Mouse (Mus musculus) common myeloid progenitor, adult 5-6 weeks (primary cell): ENCODE data around the gene Zfp936. TPM values are rescaled to one million over a fixed set of nuclear protein-coding genes. Genes with fewer than 3 reads are reported as not detected.
"Not testable (repeated sequence)": the region's sequence is repeated elsewhere in the genome, so short reads cannot be mapped to it uniquely, and the experiment has no call there.

ENCODE experiments used
- ATAC-seq: replicated peaks from 2 replicates; pipeline ENCODE4 v1.8.0; 2016; ENCODE audit warnings: low read depth, mild to moderate bottlenecking, moderate TSS enrichment, inconsistent platforms; ENCODE audit not compliant: poor library complexity, severe bottlenecking
- total RNA-seq: library from RNA; stranded (forward); fragments of 200-1000, 187-1606 nt; gene quantifications from 2 replicates; pipeline ENCODE4 v1.2.3, GENCODE M21; 2017

The Zfp936 gene
- not detected in 2 replicates for total RNA-seq

DNA sequence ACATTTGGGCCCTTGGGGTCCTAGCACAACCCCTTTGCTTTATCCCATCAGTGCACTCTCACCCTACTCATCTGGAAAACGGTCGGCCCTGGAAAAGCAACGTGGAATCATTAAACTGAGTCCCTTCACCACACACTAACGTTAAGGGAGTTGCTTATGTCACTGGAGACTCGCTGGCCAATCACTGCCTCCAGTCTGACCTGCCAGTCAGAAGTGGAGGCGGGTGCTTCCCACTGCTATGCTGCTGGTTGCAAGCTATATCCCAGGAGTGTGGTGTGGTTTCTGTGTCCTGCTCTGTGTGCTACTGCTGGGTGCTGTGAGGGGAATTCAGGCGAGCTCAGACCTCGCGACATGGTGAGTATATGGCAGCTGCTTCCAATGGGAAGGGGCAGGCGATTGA, at the start of gene Zfp936:
TSS of gene Zfp936 (plus strand) at position 301 of the 400 bp plus-strand sequence.
- ATAC-seq = not testable (repeated sequence)

DNA sequence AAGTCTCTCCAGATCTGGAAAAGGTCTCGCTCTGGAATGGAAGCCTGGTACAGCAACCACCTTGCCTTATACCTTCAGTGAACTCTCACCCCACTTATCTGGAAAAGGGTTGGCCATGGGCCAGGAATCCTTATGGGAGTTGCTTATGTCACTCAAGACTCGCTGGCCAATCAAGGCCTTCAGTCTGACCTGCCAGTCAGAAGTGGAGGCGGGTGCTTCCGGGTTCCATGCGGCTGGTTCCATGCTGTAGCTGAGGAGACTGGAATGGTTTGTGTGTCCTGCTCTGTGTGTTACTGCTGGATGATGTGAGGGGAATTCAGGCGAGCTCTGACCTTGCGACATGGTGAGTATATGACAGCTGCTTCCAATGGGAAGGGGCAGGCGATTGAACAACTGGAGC, 36.2 kb upstream of the Zfp936 start:
- ATAC-seq = no peak

DNA sequence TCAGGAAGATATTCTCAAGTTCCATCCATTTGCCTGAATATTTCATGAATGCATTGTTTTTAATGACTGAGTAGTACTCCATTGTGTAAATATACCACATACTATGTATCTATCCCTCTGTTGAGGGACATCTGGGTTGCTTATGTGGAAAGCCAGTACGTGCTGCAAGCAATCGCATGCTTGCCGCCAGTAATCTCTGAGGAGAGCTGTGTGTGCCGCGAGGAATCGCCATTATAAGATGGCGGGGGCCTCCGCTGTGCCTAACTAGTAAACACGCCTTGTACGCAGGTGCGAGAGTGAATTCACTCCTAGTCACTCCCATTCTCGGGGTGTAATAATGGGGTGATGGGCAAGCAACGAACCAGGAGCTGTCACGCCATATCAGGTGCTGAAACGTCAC, 14.7 kb downstream of the Zfp936 start:
- not testable (repeated sequence) for ATAC-seq

DNA sequence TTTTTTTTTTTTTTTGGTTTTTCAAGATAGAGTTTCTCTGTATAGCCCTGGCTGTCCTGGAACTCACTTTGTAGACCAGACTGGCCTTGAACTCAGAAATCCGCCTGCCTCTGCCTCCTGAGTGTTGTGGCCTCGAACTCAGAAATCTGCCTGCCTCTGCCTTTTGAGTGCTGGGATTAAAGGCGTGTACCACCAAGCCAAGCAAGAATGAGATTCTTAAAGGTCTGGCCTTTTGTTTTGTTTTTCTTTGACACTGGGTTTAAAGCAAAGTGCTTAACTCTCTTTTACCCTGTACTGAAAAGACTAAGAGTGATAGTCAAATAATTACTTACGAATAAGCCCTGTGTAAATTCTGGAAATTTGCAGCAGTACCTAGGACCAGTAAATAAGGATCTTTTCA, 50.1 kb downstream of the Zfp936 start:
- ATAC-seq = not testable (repeated sequence)

DNA sequence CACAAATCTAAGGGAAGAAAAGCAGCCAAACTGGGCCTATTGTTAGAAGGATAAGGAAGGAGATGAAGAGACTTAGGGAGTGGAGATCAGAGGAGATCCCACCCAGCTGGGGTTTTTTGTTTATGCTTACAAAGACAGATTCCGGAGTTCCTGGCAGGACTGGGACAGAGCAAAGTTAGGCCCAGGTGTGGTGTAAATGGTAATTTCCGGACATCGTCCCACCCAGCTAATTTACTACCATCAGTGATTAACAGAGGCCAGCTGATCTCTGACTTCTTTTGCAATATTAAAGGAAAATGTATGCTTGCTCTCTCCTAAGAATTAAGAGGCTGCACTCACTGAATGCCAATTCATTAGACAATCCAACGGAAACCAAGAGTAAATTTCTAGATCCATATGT, 53.1 kb downstream of the Zfp936 start:
- not testable (repeated sequence) for ATAC-seq

DNA sequence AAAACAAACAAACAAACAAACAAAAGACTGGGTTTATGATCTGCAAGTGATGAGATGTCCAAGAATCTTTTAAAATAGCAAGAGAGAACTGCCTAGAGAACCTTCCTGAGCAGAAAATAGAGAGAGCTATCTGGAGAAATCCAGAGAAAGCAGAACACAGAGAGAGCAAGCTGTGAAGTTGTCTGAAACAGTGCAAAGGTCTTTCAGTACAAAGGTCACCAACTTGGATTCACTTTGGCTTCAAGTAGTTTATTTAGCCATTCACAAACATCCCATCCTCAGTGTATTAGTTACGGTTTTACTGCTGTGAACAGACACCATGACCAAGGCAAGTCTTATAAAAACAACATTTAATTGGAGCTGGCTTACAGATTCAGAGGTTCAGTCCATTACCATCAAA, 53.8 kb downstream of the Zfp936 start:
- not testable (repeated sequence) for ATAC-seq

DNA sequence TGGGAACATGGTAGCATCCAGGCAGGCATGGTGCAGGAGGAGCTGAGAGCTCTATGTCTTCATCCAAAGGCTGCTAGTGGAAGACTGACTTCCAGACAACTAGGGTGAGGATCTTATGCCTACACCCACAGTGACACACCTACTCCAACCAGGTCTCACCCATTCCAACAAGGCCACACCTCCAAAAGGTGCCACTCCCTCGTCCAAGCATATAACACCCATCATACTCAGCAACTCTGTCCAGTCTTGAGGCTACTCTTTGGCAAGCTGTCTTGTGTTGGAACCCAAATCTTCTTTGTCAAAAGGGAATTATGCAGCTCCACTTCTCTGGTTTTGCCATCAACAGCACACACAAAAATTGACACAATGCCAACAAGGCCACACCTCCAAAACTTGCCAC, 54.2 kb downstream of the Zfp936 start:
- ATAC-seq = not testable (repeated sequence)

DNA sequence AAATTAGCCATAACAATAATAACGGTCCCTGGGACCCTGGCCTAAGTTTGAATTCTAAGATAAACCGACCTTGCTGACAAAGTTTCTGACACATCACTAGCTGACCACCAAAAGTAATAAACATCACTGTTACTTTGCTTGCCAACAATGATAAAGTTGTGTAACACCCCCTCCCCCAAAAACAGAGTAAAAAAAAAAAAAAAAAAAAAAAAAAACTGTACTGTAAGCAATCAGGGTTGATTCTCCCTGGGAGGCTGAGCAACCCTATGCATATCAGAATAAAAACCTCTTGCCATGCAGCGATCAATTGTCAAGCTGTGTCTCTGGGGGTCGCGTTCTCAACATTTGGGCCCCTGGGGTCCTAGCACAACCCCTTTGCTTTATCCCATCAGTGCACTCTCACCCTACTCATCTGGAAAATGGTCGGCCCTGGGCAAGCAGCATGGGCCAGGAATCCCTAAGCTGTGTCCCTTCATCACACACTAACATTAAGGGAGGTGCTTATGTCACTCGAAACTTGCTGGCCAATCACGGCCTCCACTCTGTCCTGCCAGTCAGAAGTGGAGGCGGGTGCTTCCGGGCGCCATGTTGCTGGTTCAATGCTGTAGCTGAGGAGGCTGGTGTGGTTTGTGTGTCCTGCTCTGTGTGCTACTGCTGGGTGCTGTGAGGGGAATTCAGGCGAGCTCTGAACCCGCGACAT, 63.1 kb downstream of the Zfp936 start:
- ATAC-seq = no peak

DNA sequence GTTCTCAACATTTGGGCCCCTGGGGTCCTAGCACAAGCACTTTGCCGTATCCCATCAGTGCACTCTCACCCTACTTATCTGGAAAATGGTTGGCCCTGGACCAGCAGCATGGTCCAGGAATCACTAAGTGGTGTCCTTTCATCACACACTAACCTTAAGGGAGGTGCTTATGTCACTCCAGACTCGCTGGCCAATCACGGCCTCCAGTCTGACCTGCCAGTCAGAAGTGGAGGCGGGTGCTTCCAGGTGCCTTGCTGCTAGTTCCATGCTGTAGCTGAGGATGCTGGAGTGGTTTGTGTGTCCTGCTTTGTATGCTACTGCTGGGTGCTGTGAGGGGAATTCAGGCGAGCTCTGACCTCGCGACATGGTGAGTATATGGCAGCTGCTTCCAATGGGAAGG, 99.8 kb downstream of the Zfp936 start:
- ATAC-seq = not testable (repeated sequence)

Other genes starting within 250 kb of the Zfp936 start
- not detected in 2 replicates for gene Gm2381, start 247.0 kb upstream of the Zfp936 start, total RNA-seq
- gene Vmn2r63, start 180.4 kb upstream of the Zfp936 start, total RNA-seq = not detected in 2 replicates
- not detected in 2 replicates for gene Gm9268, start 95.5 kb upstream of the Zfp936 start, total RNA-seq
- 20.1 and 36.6 TPM in 2 replicates for gene Zfp715, start 199.1 kb downstream of the Zfp936 start, total RNA-seq
- 18.8 and 22.1 TPM in 2 replicates for gene Siglecf, start 237.1 kb downstream of the Zfp936 start, total RNA-seq